Mouse (Mus musculus): ENCODE results near the gene Rnaseh2b.

The Rnaseh2b gene

GRCm38 (mm10) chr14:62292488-62293339 lies at the start of gene Rnaseh2b, which contains the start of gene Dleu7:
Gene Rnaseh2b (plus strand): TSS chr14:62292589.
Gene Dleu7 (minus strand): TSS chr14:62293047.
- no peak for DNase-seq (ENCODE audit: low read depth, low spot score)

- DNase-seq (ENCODE audit: low read depth, low spot score): no peak
Measured at GRCm38 (mm10) chr14:62243530-62243929, 48.9 kb upstream of the Rnaseh2b start.

GRCm38 (mm10) chr14:62245557-62245956 lies 46.8 kb upstream of the Rnaseh2b start:
- no peak for DNase-seq (ENCODE audit: low read depth, low spot score)

DNA sequence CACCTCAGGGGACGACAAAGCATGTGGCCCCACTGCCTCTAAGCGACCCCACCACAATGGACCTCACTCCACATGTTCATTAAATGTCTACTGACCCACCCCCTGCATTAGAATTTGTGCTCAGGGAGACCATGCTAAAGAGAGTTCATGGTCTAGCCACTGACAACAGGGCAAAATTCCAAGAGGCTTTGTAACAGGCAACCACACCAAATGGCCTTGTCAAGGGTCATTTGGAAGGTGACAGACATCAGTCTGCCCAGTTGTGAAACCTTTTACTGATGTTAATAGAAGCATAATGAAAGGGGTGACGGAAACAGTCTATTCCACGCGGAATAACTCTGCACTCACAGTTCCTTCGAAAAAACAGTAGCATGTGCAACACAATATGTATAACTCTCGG lies 44.0 kb upstream of the Rnaseh2b start:
- DNase-seq (ENCODE audit: low read depth, low spot score): no peak

DNA sequence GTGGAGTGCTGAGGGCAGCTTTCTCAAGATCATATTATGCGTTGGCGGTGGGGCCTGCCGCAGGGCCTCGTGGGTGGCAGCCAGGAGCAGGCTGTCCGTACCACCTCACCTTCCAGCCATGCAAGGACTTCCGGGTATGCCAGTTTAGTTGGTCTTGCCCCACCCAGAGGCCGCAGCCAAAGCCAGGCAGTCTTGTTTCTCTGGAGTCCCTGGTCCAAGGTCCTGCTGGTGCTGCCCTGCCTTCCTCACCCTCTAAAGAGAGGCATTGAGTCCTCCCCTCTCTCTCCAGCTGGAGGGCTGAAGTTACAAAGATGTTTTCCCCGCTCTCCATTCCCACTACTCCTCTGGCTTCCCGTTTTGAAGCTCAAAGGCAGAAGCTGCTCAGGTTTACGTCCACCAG lies 43.6 kb upstream of the Rnaseh2b start:
- no peak for DNase-seq (ENCODE audit: low read depth, low spot score)

- DNase-seq (ENCODE audit: low read depth, low spot score): no peak
Measured at GRCm38 (mm10) chr14:62249251-62249650, 43.1 kb upstream of the Rnaseh2b start.

GRCm38 (mm10) chr14:62250046-62250445 lies 42.3 kb upstream of the Rnaseh2b start:
- DNase-seq (ENCODE audit: low read depth, low spot score): no peak

- peak; percentile 85 for DNase-seq (ENCODE audit: low read depth, low spot score)
Measured at GRCm38 (mm10) chr14:62251999-62252398, 40.4 kb upstream of the Rnaseh2b start.

- peak; percentile 21 for DNase-seq (ENCODE audit: low read depth, low spot score)
Measured at GRCm38 (mm10) chr14:62254371-62254770, 38.0 kb upstream of the Rnaseh2b start.

GRCm38 (mm10) chr14:62256066-62256465 lies 36.3 kb upstream of the Rnaseh2b start:
- peak; percentile 13 for DNase-seq (ENCODE audit: low read depth, low spot score)

GRCm38 (mm10) chr14:62258125-62258524 lies 34.3 kb upstream of the Rnaseh2b start:
- no peak for DNase-seq (ENCODE audit: low read depth, low spot score)

DNA sequence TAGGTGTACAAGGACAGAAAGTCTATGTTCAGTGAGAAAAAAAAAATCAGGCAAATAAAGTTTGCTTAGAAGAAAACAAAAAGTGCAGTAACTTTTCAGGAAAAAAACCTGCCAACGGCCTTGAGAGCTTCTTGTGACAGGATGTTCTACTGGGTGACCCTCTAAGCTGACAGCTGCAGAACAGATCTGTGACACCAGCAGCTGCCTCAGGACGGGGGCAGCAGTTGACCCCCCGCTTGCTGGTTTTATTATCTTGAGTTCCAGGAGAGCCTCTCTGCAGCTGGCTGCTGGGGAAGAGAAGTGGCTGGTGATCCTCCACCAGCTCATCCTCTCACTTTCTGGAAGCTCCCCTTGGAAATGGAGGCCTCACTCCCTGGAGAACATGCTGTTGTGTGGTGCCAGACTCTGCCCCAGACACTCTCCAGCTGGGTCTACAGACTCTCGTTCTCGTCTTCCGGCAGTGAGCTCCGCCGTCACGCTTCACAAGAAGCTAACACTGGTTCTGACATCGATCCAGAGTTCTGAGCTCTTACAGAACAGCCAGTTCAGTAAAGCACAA lies 33.3 kb upstream of the Rnaseh2b start:
- no peak for DNase-seq (ENCODE audit: low read depth, low spot score)

DNA sequence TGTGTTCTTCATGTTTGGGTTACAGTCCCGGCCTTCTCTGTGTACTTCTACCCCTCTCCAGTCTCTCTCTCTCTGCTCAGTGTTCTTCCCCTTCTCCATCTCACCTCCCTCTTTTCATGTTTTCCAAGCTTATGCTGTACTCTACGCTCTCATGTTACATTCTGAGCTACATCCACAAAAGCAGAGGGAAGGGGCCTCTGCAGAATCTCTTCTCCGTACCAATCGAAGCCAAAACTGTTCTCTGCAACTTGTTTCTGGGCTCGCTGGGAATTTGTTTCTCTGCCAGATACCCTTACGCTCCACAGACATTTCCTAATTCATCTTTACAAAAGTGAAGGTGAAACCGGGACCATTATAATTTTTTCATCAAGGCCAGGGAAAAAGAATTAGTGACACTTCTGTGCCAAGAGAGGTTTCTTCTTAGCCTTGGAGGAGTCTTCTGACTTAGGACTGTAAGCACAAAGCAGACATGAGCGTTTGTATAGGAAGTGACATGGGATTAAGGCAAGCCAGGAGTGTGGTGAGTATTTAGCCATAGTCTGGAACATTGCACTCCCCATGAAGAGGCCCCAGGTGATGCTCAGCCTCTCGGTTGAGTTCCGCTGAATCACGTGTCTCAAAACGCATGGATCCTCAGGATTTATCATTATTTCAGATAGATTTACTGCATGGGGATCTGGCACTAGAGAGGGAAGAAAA lies 21.5 kb upstream of the Rnaseh2b start:
- DNase-seq (ENCODE audit: low read depth, low spot score): no peak

GRCm38 (mm10) chr14:62273604-62274003 lies 18.8 kb upstream of the Rnaseh2b start:
- DNase-seq (ENCODE audit: low read depth, low spot score): peak; percentile 46

GRCm38 (mm10) chr14:62282974-62283373 lies 9.4 kb upstream of the Rnaseh2b start:
- DNase-seq (ENCODE audit: low read depth, low spot score): no peak

DNA sequence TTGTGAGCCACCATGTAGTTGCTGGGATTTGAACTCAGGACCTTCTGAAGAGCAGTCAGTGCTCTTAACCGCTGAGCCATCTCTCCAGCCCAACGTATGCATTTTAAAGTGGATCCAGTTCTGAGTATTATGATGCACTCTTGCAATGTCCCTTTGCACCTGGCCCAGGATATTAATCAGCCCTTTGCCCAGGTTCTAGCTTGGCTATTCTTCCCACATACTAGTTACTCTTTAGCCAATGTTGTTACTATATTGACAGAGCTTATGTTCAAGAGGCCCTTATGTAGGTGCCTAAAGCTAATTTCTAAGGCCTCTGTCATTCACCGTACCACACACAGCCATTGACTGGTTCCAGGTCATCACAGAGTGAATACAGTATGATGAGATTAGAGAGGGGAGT lies 3.7 kb upstream of the Rnaseh2b start:
- no peak for DNase-seq (ENCODE audit: low read depth, low spot score)

- DNase-seq (ENCODE audit: low read depth, low spot score): no peak
Measured at GRCm38 (mm10) chr14:62291406-62291987, 892 bp upstream of the Rnaseh2b start.

GRCm38 (mm10) chr14:62292166-62292487 lies 262 bp upstream of the Rnaseh2b start:
- no peak for DNase-seq (ENCODE audit: low read depth, low spot score)

DNA sequence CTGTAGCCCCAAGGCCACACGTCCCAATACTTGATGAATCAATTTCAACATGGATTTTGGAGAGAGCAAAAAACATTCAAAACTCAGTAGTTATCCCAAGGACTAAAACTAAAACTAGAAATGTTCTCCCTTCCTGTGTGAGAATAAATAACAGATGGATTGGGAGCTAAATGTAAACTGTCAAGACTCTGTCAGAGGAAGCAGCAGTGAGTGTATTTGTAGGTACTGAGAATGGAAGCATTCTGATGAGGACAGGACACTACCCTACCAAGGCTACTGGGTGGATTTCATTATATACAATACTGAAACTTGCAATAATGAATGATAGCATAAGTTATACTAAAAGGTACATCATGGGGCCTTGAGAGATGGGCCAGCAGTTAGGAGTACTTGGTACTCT lies 6.4 kb downstream of the Rnaseh2b start:
- DNase-seq (ENCODE audit: low read depth, low spot score): no peak

- DNase-seq (ENCODE audit: low read depth, low spot score): peak; percentile 46
Measured at GRCm38 (mm10) chr14:62300031-62300430, 7.6 kb downstream of the Rnaseh2b start.

- DNase-seq (ENCODE audit: low read depth, low spot score): no peak
Measured at GRCm38 (mm10) chr14:62307555-62307954, 15.2 kb downstream of the Rnaseh2b start.

DNA sequence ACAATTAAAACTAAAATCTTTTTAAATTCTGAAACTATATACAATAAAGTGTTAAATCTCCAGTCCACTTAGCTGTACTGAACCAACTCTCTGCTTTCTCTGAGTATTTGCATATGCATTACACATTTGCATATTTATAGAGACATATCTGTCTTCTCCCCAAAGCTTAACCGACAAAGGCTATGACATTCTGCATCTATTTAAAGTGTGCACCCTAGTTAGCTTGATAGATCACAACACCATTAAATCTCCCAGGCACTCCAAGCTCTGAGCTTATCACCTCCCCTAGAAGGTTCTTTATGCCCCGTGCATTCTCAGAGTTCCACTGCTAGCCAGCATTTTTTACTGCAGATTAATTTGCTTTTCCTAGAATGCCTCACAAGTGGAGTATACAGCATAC lies 16.6 kb downstream of the Rnaseh2b start:
- no peak for DNase-seq (ENCODE audit: low read depth, low spot score)
